Comparison of ENCODE assay signal across 24 mouse cellular contexts in genomic region chr7:80868686-80869085, GRCm38 (mm10). TPM values are rescaled to one million over a fixed set of nuclear protein-coding genes. Genes with fewer than 3 reads are reported as not detected.
DNase-seq lines count a peak whose midpoint lies in the region; ATAC-seq and TF ChIP-seq lines count a peak whose summit lies in the region.
"Had no signal": no experiment of that assay in that cellular context is flagged by ENCODE, and none has a peak within 500 bp of the region (broad histone marks: within the 10 kb centered on the region; RNA-seq: fewer than 3 reads in every experiment).

No protein-coding gene starts in this region.

- H3K27ac ChIP-seq in kidney, adult 2 months (ENCODE audit: insufficient read depth, low read depth, low read length), result peak overlapping the region; percentile 66; the same call in 1 of the 2 replicates
- H3K27ac ChIP-seq in kidney, embryonic 15.5 days, result no peak overlapping the region
- H3K27ac ChIP-seq: embryonic facial prominence, embryonic 10.5 days; embryonic facial prominence, embryonic 12.5 days; forebrain, embryonic 13.5 days; forebrain, embryonic 15.5 days had no signal

- H3K36me3 ChIP-seq in kidney, adult 2 months (ENCODE audit: control insufficient read depth, insufficient read depth, low read length), result peaks cover 3% of the 10 kb centered on the region; the same call in 1 of the 2 replicates
- peaks cover 91% of the 10 kb centered on the region for H3K36me3 ChIP-seq in kidney, embryonic 15.5 days

- 52% methylated on average over 2 of the region's 2 CpGs for whole genome bisulfite sequencing in kidney, adult 2 months
- WGBS in kidney, embryonic 15.5 days, result 90% methylated on average over 2 of the region's 2 CpGs

- no peak overlapping the region for H3K4me3 ChIP-seq in kidney, adult 2 months (ENCODE audit: insufficient read depth, low read depth, low read length)
- H3K4me3 ChIP-seq in kidney, embryonic 15.5 days (replicated peaks), result no peak overlapping the region
- H3K4me3 ChIP-seq: embryonic facial prominence, embryonic 10.5 days; embryonic facial prominence, embryonic 12.5 days; forebrain, embryonic 13.5 days; forebrain, embryonic 15.5 days had no signal

- peaks cover 21% of the 10 kb centered on the region for H3K4me1 ChIP-seq in kidney, adult 2 months (ENCODE audit: control insufficient read depth, insufficient read depth, low read length)
- peaks cover 28% of the 10 kb centered on the region for H3K4me1 ChIP-seq in kidney, embryonic 15.5 days

- H3K9ac ChIP-seq in kidney, embryonic 15.5 days, result no peak overlapping the region
- H3K9ac ChIP-seq: embryonic facial prominence, embryonic 12.5 days; forebrain, embryonic 13.5 days; forebrain, embryonic 15.5 days had no signal

- H3K27me3 ChIP-seq in kidney, adult 2 months (replicated peaks; ENCODE audit: control insufficient read depth, insufficient read depth, low read length), result no peaks in the 10 kb centered on the region
- no peaks in the 10 kb centered on the region for H3K27me3 ChIP-seq in kidney, embryonic 15.5 days
- H3K27me3 ChIP-seq: CH12.LX; embryonic facial prominence, embryonic 12.5 days; forebrain, embryonic 15.5 days; Patski had no signal

- H3K4me2 ChIP-seq in kidney, embryonic 15.5 days, result no peak overlapping the region
- H3K4me2 ChIP-seq: embryonic facial prominence, embryonic 12.5 days; forebrain, embryonic 13.5 days; forebrain, embryonic 15.5 days had no signal

- no peak for TF ChIP-seq POLR2A in kidney, adult 2 months (IDR thresholded peaks at IDR 0.05; ENCODE audit: low read depth, low read length)

- no peaks in the 10 kb centered on the region for H3K9me3 ChIP-seq in kidney, embryonic 15.5 days (replicated peaks)
- H3K9me3 ChIP-seq: embryonic facial prominence, embryonic 10.5 days; embryonic facial prominence, embryonic 12.5 days; forebrain, embryonic 13.5 days; forebrain, embryonic 15.5 days; G1E had no signal

- ATAC-seq in kidney, embryonic 15.5 days (replicated peaks; ENCODE audit: low FRiP score), result no peak
- ATAC-seq: activated CD4-positive, CD25-positive, alpha-beta regulatory T cell, adult 4 months; CD4-positive, CD25-positive, alpha-beta regulatory T cell, adult 4 months; forebrain, embryonic 13.5 days; forebrain, embryonic 15.5 days; Patski had no signal

- no peak for TF ChIP-seq CTCF in kidney, adult 2 months (conservative IDR thresholded peaks at IDR 0.05; ENCODE audit: insufficient read depth, insufficient read length, low read depth, low read length)

- DNase-seq in kidney, adult 2 months, result peak; percentile 64
- no peak for DNase-seq in kidney, adult 18-20 months
- DNase-seq in kidney, postnatal 14 days, result peak; percentile 45
- DNase-seq in lung, postnatal 36 days, result peak; percentile 24
- DNase-seq in lung, postnatal 25 days (ENCODE audit: low spot score), result no peak
- DNase-seq: adrenal gland, adult 8-10 months; adrenal gland, postnatal 14 days; adrenal gland, postnatal 36 days; B cell, adult 2 months; cerebellum, adult 11-12 months; cerebellum, adult 2 months; cerebellum, adult 9-10 months; cerebellum, postnatal 10 days; cerebellum, postnatal 25 days had no signal

RNA-seq across cellular contexts. Expression of gene Zscan2, which starts 8.0 kb away (rescaled TPM):
- 5.2 and 5.4 TPM in 2 replicates for polyA plus RNA-seq in kidney, adult 2 months (2012; rRNA removed)
- polyA plus RNA-seq in kidney, embryonic 15.5 days (2015; fragmentation: Nextera tagmentation; extraction: Ambion mirVana), result 2.8 and 2.9 TPM in 2 replicates

RNA-seq across cellular contexts. Expression of gene Wdr73, which starts 32.4 kb away (rescaled TPM):
- 15.4 and 16.1 TPM in 2 replicates for polyA plus RNA-seq in kidney, adult 2 months (2012; rRNA removed)
- polyA plus RNA-seq in kidney, embryonic 15.5 days (2015; fragmentation: Nextera tagmentation; extraction: Ambion mirVana), result 36.7 and 37.5 TPM in 2 replicates

RNA-seq across cellular contexts. Expression of gene Nmb, which starts 36.2 kb away (rescaled TPM):
- 4.6 and 5.0 TPM in 2 replicates for polyA plus RNA-seq in kidney, adult 2 months (2012; rRNA removed)
- 8.2 and 10.0 TPM in 2 replicates for polyA plus RNA-seq in kidney, embryonic 15.5 days (2015; fragmentation: Nextera tagmentation; extraction: Ambion mirVana)

RNA-seq across cellular contexts. Expression of gene Iqgap1, which starts 42.9 kb away (rescaled TPM):
- polyA plus RNA-seq in kidney, adult 2 months (2012; rRNA removed), result 38.1 and 42.0 TPM in 2 replicates
- 95.2 and 95.3 TPM in 2 replicates for polyA plus RNA-seq in kidney, embryonic 15.5 days (2015; fragmentation: Nextera tagmentation; extraction: Ambion mirVana)

Comparison
In these comparisons a context has a peak if more than half of its experiments do, and no peak if none do; other contexts are left out.
1. DNase-seq: peak in kidney, adult 2 months (single experiment), kidney, postnatal 14 days (single experiment) and lung, postnatal 36 days (single experiment); none in kidney, adult 18-20 months (single experiment) and lung, postnatal 25 days (single experiment).